Mouse (Mus musculus) heart, embryonic 15.5 days (tissue): Measurements from ENCODE around the gene Mfsd11. TPM values are rescaled to one million over a fixed set of nuclear protein-coding genes. Genes with fewer than 3 reads are reported as not detected.
"Not testable (repeated sequence)": the region's sequence is repeated elsewhere in the genome, so short reads cannot be mapped to it uniquely, and the experiment has no call there.

Source experiments
- ATAC-seq: fragments of 200-750 bp; cut with Nextera tagmentation; replicated peaks from 2 replicates; pipeline ENCODE4 v1.8.0; 2017; ENCODE audit warnings: low read depth, moderate TSS enrichment; ENCODE audit not compliant: insufficient number of reproducible peaks, insufficient read depth, low FRiP score
- H3K27ac ChIP-seq: fragments of 300-500 bp; sonication (generic); 2 replicates; pipeline ENCODE4 v1.5.1; 2015; ENCODE audit warnings: mild to moderate bottlenecking, inconsistent platforms
- H3K27me3 ChIP-seq: fragments of 300-500 bp; sonication (generic); 2 replicates; pipeline ENCODE4 v1.6.1; 2015; ENCODE audit warnings: inconsistent platforms
- H3K36me3 ChIP-seq: fragments of 300-500 bp; sonication (generic); 2 replicates; pipeline ENCODE4 v1.6.1; 2015; ENCODE audit warnings: mild to moderate bottlenecking, inconsistent platforms
- H3K4me1 ChIP-seq: fragments of 300-500 bp; sonication (generic); replicated peaks from 2 replicates; pipeline ENCODE4 v1.6.1; 2015; ENCODE audit warnings: inconsistent platforms
- H3K4me2 ChIP-seq: fragments of 300-500 bp; sonication (generic); 2 replicates; pipeline ENCODE4 v1.6.1; 2015; ENCODE audit warnings: inconsistent platforms, mild to moderate bottlenecking, moderate library complexity
- H3K4me3 ChIP-seq: fragments of 300-500 bp; sonication (generic); 2 replicates; pipeline ENCODE4 v1.5.1; 2015; ENCODE audit warnings: mild to moderate bottlenecking, inconsistent platforms
- H3K9ac ChIP-seq: fragments of 300-500 bp; sonication (generic); 2 replicates; pipeline ENCODE4 v1.6.1; 2015; ENCODE audit warnings: mild to moderate bottlenecking, inconsistent platforms
- H3K9me3 ChIP-seq: fragments of 300-500 bp; sonication (generic); replicated peaks from 2 replicates; pipeline ENCODE4 v1.6.1; 2016; ENCODE audit warnings: inconsistent platforms
- WGBS: fragments of 180-500 bp; shearing (Covaris S2); methylation state at CpG from one replicate; pipeline ENCODE4 v1.1.7; 2015; ENCODE audit warnings: mixed read lengths; 5-methylcytosine and 5-hydroxymethylcytosine counted together
- polyA plus RNA-seq: library from polyadenylated mRNA; unstranded; fragments of >200 nt; fragmentation: Nextera tagmentation; extraction: Ambion mirVana; gene quantifications from 2 replicates; pipeline ENCODE4 v1.2.1, GENCODE M21; 2015

Gene Mfsd11
- polyA plus RNA-seq, 1 experiment from 2014 or later = 38.6 TPM

GRCm38 (mm10) chr11:116822626-116823025 is 29.6 kb upstream of the Mfsd11 start:
- H3K4me1 ChIP-seq = peaks cover 58% of the 10 kb centered on the region
- no peaks in the 10 kb centered on the region for H3K36me3 ChIP-seq
- H3K27ac ChIP-seq = peak overlapping the region; percentile 85; the same call in 1 of the 2 replicates
- H3K4me3 ChIP-seq = no peak overlapping the region
- no peaks in the 10 kb centered on the region for H3K27me3 ChIP-seq
- 81% methylated on average over 10 of the region's 10 CpGs for WGBS
- ATAC-seq = no peak
- H3K4me2 ChIP-seq = 0 out of 2 replicates have a peak overlapping the region, but pooled peaks have one; percentile 41
- no peaks in the 10 kb centered on the region for H3K9me3 ChIP-seq
- no peak overlapping the region for H3K9ac ChIP-seq

- H3K36me3 ChIP-seq = no peaks in the 10 kb centered on the region
- H3K27ac ChIP-seq = no peak overlapping the region
- no peaks in the 10 kb centered on the region for H3K9me3 ChIP-seq
- H3K4me1 ChIP-seq = peaks cover 64% of the 10 kb centered on the region
- no peak overlapping the region for H3K9ac ChIP-seq
- 98% methylated on average over 2 of the region's 2 CpGs for WGBS
- ATAC-seq = no peak
- no peak overlapping the region for H3K4me2 ChIP-seq
- no peak overlapping the region for H3K4me3 ChIP-seq
- H3K27me3 ChIP-seq = no peaks in the 10 kb centered on the region
Observed at GRCm38 (mm10) chr11:116823255-116823654, 29.0 kb upstream of the Mfsd11 start.

- not testable (repeated sequence) for H3K9me3 ChIP-seq, H3K27me3 ChIP-seq, H3K4me3 ChIP-seq, H3K36me3 ChIP-seq, H3K4me2 ChIP-seq, H3K27ac ChIP-seq, ATAC-seq, H3K9ac ChIP-seq
- peaks cover 65% of the 10 kb centered on the region for H3K4me1 ChIP-seq
- 92% methylated on average over 10 of the region's 10 CpGs for WGBS
Observed at GRCm38 (mm10) chr11:116823885-116824284, 28.4 kb upstream of the Mfsd11 start.

GRCm38 (mm10) chr11:116825230-116825629 is 27.0 kb upstream of the Mfsd11 start:
- Histone ChIP-seq H3K4me3 (no peak overlapping the region), H3K9me3 (no peaks in the 10 kb centered on the region), H3K27ac (0 out of 2 replicates have a peak overlapping the region, but pooled peaks have one; percentile 4), H3K27me3 (no peaks in the 10 kb centered on the region), H3K4me2 (no peak overlapping the region), H3K4me1 (peaks cover 56% of the 10 kb centered on the region), H3K36me3 (no peaks in the 10 kb centered on the region), H3K9ac (no peak overlapping the region)
- no peak for ATAC-seq
- 57% methylated on average over 3 of the region's 5 CpGs for WGBS

GRCm38 (mm10) chr11:116826550-116827504 is 25.4 kb upstream of the Mfsd11 start:
- Histone ChIP-seq H3K27me3 (no peaks in the 10 kb centered on the region), H3K4me1 (peaks cover 40% of the 10 kb centered on the region), H3K4me3 (peak overlapping the region; percentile 74), H3K36me3 (no peaks in the 10 kb centered on the region), H3K27ac (peak overlapping the region; percentile 85), H3K9ac (peak overlapping the region; percentile 87), H3K4me2 (peak overlapping the region; percentile 84), H3K9me3 (no peaks in the 10 kb centered on the region)
- no peak for ATAC-seq
- WGBS = 40% methylated on average over 17 of the region's 17 CpGs

- peak; percentile 74 for ATAC-seq
- Histone ChIP-seq H3K27ac (peak within 1 kb of the TSS; percentile 85), H3K4me1 (peaks cover 32% of the 10 kb centered on the region), H3K9me3 (no peaks in the 10 kb centered on the region), H3K4me2 (peak within 1 kb of the TSS; percentile 84), H3K36me3 (no peaks in the 10 kb centered on the region), H3K9ac (peak within 1 kb of the TSS; percentile 87), H3K4me3 (peak within 1 kb of the TSS; percentile 74), H3K27me3 (no peaks in the 10 kb centered on the region)
- WGBS = 1% methylated on average over 70 of the region's 71 CpGs
Observed at GRCm38 (mm10) chr11:116827534-116828165, 24.6 kb upstream of the Mfsd11 start, which contains the start of gene Mxra7. Gene Mxra7 (minus strand): TSS chr11:116828046.

- 32% methylated on average over 4 of the region's 4 CpGs for WGBS
- Histone ChIP-seq H3K9me3 (no peaks in the 10 kb centered on the region), H3K9ac (no peak overlapping the region), H3K4me1 (peaks cover 22% of the 10 kb centered on the region), H3K27me3 (no peaks in the 10 kb centered on the region), H3K4me3 (no peak overlapping the region), H3K27ac (no peak overlapping the region), H3K4me2 (no peak overlapping the region), H3K36me3 (peaks cover 33% of the 10 kb centered on the region)
- ATAC-seq = no peak
Observed at GRCm38 (mm10) chr11:116832172-116832685, 20.0 kb upstream of the Mfsd11 start.

- Histone ChIP-seq H3K4me3 (no peak overlapping the region), H3K4me1 (peaks cover 7% of the 10 kb centered on the region), H3K9me3 (no peaks in the 10 kb centered on the region), H3K36me3 (peaks cover 53% of the 10 kb centered on the region), H3K27ac (no peak overlapping the region), H3K9ac (no peak overlapping the region), H3K27me3 (no peaks in the 10 kb centered on the region), H3K4me2 (no peak overlapping the region)
- no peak for ATAC-seq
- 92% methylated on average over 1 of the region's 1 CpGs for WGBS
Observed at GRCm38 (mm10) chr11:116834954-116835353, 17.3 kb upstream of the Mfsd11 start.

GRCm38 (mm10) chr11:116836283-116836682 is 16.0 kb upstream of the Mfsd11 start:
- Histone ChIP-seq H3K4me2 (no peak overlapping the region), H3K27ac (no peak overlapping the region), H3K27me3 (no peaks in the 10 kb centered on the region), H3K9ac (no peak overlapping the region), H3K4me3 (no peak overlapping the region), H3K9me3 (no peaks in the 10 kb centered on the region), H3K4me1 (peaks cover 21% of the 10 kb centered on the region), H3K36me3 (peaks cover 62% of the 10 kb centered on the region)
- ATAC-seq = no peak
- WGBS = 89% methylated on average over 4 of the region's 4 CpGs

- 95% methylated on average over 10 of the region's 10 CpGs for WGBS
- H3K36me3 ChIP-seq = peaks cover 62% of the 10 kb centered on the region
- ATAC-seq = no peak
Observed at GRCm38 (mm10) chr11:116837441-116837840, 14.8 kb upstream of the Mfsd11 start.

GRCm38 (mm10) chr11:116838936-116839335 is 13.3 kb upstream of the Mfsd11 start:
- peaks cover 62% of the 10 kb centered on the region for H3K36me3 ChIP-seq
- no peaks in the 10 kb centered on the region for H3K9me3 ChIP-seq
- H3K4me1 ChIP-seq = peaks cover 26% of the 10 kb centered on the region
- 84% methylated on average over 14 of the region's 14 CpGs for WGBS
- H3K4me3 ChIP-seq = no peak overlapping the region
- no peak for ATAC-seq
- no peak overlapping the region for H3K4me2 ChIP-seq
- H3K9ac ChIP-seq = no peak overlapping the region
- no peak overlapping the region for H3K27ac ChIP-seq
- no peaks in the 10 kb centered on the region for H3K27me3 ChIP-seq

More at GRCm38 (mm10) chr11:116837441-116837840, 14.8 kb upstream of the Mfsd11 start:
- Histone ChIP-seq H3K4me1 (peaks cover 26% of the 10 kb centered on the region), H3K4me3 (no peak overlapping the region), H3K9me3 (no peaks in the 10 kb centered on the region), H3K27ac (no peak overlapping the region), H3K9ac (no peak overlapping the region), H3K27me3 (no peaks in the 10 kb centered on the region), H3K4me2 (no peak overlapping the region)
